Mouse (Mus musculus) limb, embryonic 12.5 days (tissue): ENCODE results near the gene Prmt2. TPM values are rescaled to one million over a fixed set of nuclear protein-coding genes. Genes with fewer than 3 reads are reported as not detected.

ENCODE experiments used
- ATAC-seq: fragments of 200-750 bp; cut with Nextera tagmentation; 2 replicates; pipeline ENCODE4 v1.8.0; 2017; ENCODE audit warnings: low read depth, moderate TSS enrichment; ENCODE audit not compliant: insufficient number of reproducible peaks, insufficient read depth, low FRiP score, low TSS enrichment
- H3K27ac ChIP-seq: fragments of 300-500 bp; sonication (generic); 2 replicates; pipeline ENCODE4 v1.5.1; 2016; ENCODE audit warnings: mild to moderate bottlenecking, moderate library complexity
- H3K27me3 ChIP-seq: fragments of 300-500 bp; sonication (generic); 2 replicates; pipeline ENCODE4 v1.6.1; 2016; ENCODE audit warnings: mild to moderate bottlenecking, moderate library complexity
- H3K36me3 ChIP-seq: fragments of 300-500 bp; sonication (generic); 2 replicates; pipeline ENCODE4 v1.6.1; 2016; ENCODE audit warnings: mild to moderate bottlenecking, moderate library complexity
- H3K4me1 ChIP-seq: fragments of 300-500 bp; sonication (generic); replicated peaks from 2 replicates; pipeline ENCODE4 v1.6.1; 2016
- H3K4me2 ChIP-seq: fragments of 300-500 bp; sonication (generic); 2 replicates; pipeline ENCODE4 v1.6.1; 2016; ENCODE audit warnings: mild to moderate bottlenecking, moderate library complexity
- H3K4me3 ChIP-seq: fragments of 300-500 bp; sonication (generic); replicated peaks from 2 replicates; pipeline ENCODE4 v1.5.1; 2016; ENCODE audit warnings: mild to moderate bottlenecking
- H3K9ac ChIP-seq: fragments of 300-500 bp; sonication (generic); replicated peaks from 2 replicates; pipeline ENCODE4 v1.6.1; 2016; ENCODE audit warnings: mild to moderate bottlenecking, moderate library complexity
- H3K9me3 ChIP-seq: fragments of 300-500 bp; sonication (generic); 2 replicates; pipeline ENCODE4 v1.6.1; 2016; ENCODE audit warnings: mild to moderate bottlenecking, moderate library complexity
- WGBS: fragments of 180-500 bp; shearing (Covaris S2); methylation state at CpG from one replicate; pipeline ENCODE4 v1.1.7; 2016; 5-methylcytosine and 5-hydroxymethylcytosine counted together
- polyA plus RNA-seq: library from polyadenylated mRNA; unstranded; fragments of >200 nt; fragmentation: Nextera tagmentation; extraction: Ambion mirVana; gene quantifications from 2 replicates; pipeline ENCODE4 v1.2.1, GENCODE M21; 2016

Gene Prmt2
- polyA plus RNA-seq, 1 experiment from 2014 or later: 45.3 TPM

DNA sequence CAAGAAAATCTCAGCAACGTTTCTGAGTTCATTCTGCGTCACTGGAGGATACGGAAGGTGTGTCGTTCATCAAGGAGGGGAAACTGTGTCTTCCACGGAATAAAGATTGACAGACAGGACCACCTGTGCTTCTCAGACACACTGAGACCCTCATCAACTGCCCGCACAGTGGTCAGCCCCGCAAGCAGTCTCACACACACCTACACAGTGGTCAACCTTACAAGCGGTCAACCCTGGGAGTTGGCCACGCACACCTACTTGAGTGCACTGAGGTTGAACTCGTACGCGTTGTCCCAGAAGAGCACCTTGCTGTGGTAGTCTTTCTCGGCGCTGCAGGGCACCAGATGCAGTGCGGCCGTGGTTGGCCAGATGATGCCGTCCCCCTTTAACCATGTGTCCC is 20.6 kb downstream of the Prmt2 start:
- no peaks in the 10 kb centered on the region for H3K4me1 ChIP-seq
- no peak overlapping the region for H3K9ac ChIP-seq
- ATAC-seq: no peak
- H3K36me3 ChIP-seq: peaks cover 94% of the 10 kb centered on the region
- H3K27me3 ChIP-seq: no peaks in the 10 kb centered on the region
- no peak overlapping the region for H3K27ac ChIP-seq
- 97% methylated on average over 17 of the region's 17 CpGs for WGBS
- no peak overlapping the region for H3K4me3 ChIP-seq
- peaks cover 18% of the 10 kb centered on the region for H3K9me3 ChIP-seq
- H3K4me2 ChIP-seq: no peak overlapping the region

DNA sequence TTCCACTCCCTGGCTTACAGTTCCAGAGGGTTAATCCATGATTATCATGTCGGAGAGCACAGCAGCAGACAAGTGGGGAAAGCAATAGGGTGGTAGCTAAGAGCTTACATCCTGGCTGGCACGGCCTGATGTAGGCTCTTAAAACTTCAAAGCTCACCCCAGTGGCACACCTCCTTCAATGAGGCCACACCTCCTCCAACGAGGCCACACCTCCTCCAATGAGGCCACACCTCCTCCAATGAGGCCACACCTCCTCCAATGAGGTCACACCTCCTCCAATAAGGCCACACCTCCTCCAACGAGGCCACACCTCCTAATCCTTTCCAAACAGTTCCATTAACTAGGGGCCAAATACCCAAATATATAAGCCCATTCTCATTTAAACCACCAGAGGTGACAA is 23.5 kb downstream of the Prmt2 start:
- no peaks in the 10 kb centered on the region for H3K27me3 ChIP-seq
- peaks cover 18% of the 10 kb centered on the region for H3K9me3 ChIP-seq
- no peak overlapping the region for H3K9ac ChIP-seq
- H3K4me1 ChIP-seq: no peaks in the 10 kb centered on the region
- no peak overlapping the region for H3K27ac ChIP-seq
- no peak overlapping the region for H3K4me3 ChIP-seq
- H3K4me2 ChIP-seq: no peak overlapping the region
- ATAC-seq: no peak
- WGBS: 86% methylated on average over 4 of the region's 4 CpGs
- H3K36me3 ChIP-seq: peaks cover 85% of the 10 kb centered on the region

DNA sequence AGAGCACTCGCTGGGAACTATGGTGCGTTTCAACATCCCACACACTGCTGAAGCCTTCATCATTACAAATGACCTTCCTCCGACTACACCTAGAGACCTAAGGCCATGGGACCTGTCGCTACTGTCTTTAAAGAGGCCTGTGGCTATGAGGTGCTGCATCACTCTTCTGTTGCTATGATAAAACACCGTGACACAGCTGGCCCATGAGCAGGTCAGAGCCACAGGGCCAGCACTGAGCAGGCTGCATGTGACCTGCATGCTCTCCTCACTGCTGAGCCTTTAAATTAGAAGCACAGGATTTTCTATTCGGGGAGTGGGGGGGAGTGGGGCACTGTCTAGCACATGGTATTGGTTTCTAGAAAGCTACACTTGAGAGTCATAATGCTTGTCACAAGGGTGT is 25.5 kb downstream of the Prmt2 start:
- Histone ChIP-seq H3K9ac (no peak overlapping the region), H3K9me3 (peaks cover 18% of the 10 kb centered on the region), H3K27ac (no peak overlapping the region), H3K27me3 (no peaks in the 10 kb centered on the region), H3K4me1 (no peaks in the 10 kb centered on the region), H3K4me2 (no peak overlapping the region), H3K36me3 (peaks cover 89% of the 10 kb centered on the region), H3K4me3 (no peak overlapping the region)
- ATAC-seq: no peak
- 86% methylated on average over 6 of the region's 6 CpGs for WGBS

DNA sequence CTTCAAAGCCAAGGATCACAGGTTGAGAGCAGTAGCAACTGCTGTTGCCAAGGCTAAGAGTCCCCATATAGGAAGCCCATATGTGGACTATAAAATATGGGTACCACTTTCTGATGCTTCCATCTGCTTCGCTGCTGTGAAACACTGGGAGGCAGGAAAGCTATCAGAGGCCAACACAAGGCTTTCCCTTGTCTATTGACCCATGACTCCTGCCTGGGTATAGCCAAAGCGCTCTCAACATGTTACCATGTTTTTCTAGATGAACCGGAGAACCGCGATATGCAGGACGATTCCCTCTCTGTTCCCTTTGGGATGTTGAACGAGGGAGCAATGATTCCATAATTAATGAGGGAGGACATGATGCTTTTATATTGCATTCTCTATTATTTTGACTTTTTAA is 26.9 kb downstream of the Prmt2 start:
- Histone ChIP-seq H3K36me3 (peaks cover 84% of the 10 kb centered on the region), H3K4me1 (no peaks in the 10 kb centered on the region), H3K9me3 (peaks cover 18% of the 10 kb centered on the region), H3K9ac (no peak overlapping the region), H3K4me2 (no peak overlapping the region), H3K27ac (no peak overlapping the region), H3K27me3 (no peaks in the 10 kb centered on the region), H3K4me3 (no peak overlapping the region)
- WGBS: 94% methylated on average over 7 of the region's 7 CpGs
- no peak for ATAC-seq

DNA sequence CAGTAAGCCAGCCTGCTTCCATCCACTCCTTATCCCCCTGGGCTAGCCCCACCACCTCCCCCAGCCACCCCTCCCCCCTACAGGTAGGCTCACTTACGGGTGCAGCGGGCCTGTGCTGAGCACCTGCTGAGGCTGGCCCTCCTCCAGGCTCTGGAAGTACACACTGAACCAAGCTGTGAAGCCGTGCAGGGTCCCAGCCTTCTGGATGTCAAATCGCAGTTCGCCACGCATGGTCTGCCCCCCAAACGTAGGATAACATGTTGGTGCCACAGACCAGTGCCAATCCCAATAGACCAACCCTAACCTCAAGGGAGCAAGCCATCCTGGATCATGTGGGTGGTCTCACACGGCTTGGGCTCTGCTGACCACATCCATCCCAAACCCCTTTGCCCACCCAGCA is 28.4 kb downstream of the Prmt2 start:
- H3K4me3 ChIP-seq: no peak overlapping the region
- H3K4me1 ChIP-seq: no peaks in the 10 kb centered on the region
- H3K9me3 ChIP-seq: peaks cover 2% of the 10 kb centered on the region
- H3K9ac ChIP-seq: no peak overlapping the region
- 90% methylated on average over 8 of the region's 8 CpGs for WGBS
- no peak overlapping the region for H3K4me2 ChIP-seq
- ATAC-seq: no peak
- H3K27ac ChIP-seq: no peak overlapping the region
- H3K36me3 ChIP-seq: peaks cover 69% of the 10 kb centered on the region
- H3K27me3 ChIP-seq: no peaks in the 10 kb centered on the region

DNA sequence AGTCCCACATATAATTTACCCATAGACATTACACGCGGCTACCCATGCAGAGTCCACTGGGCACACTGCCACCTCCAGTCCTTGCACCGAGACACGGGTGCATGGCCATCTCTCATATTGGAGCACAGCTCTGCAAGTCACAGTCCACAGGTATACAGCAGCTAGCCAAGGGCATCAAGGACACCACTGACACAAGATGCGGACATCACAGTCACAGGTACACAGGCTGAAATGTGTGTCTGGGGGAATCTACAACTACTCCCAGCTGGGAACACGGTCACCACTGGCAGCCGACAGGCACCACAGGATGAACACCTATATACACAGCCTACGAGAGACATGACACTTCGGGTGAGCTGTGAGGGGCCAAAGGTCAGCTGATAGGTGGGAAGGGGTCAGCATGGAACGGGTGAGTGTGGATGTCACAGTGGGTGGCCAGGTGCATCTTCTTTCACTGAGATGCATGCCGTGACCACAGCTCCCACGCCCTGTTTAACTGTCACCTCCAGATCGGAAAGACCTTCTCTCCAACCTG is 30.3 kb downstream of the Prmt2 start:
- no peaks in the 10 kb centered on the region for H3K4me1 ChIP-seq
- peaks cover 50% of the 10 kb centered on the region for H3K36me3 ChIP-seq
- no peak overlapping the region for H3K27ac ChIP-seq
- H3K9me3 ChIP-seq: no peaks in the 10 kb centered on the region
- H3K4me2 ChIP-seq: no peak overlapping the region
- 91% methylated on average over 13 of the region's 13 CpGs for WGBS
- no peak overlapping the region for H3K9ac ChIP-seq
- no peak for ATAC-seq
- no peak overlapping the region for H3K4me3 ChIP-seq
- H3K27me3 ChIP-seq: no peaks in the 10 kb centered on the region

DNA sequence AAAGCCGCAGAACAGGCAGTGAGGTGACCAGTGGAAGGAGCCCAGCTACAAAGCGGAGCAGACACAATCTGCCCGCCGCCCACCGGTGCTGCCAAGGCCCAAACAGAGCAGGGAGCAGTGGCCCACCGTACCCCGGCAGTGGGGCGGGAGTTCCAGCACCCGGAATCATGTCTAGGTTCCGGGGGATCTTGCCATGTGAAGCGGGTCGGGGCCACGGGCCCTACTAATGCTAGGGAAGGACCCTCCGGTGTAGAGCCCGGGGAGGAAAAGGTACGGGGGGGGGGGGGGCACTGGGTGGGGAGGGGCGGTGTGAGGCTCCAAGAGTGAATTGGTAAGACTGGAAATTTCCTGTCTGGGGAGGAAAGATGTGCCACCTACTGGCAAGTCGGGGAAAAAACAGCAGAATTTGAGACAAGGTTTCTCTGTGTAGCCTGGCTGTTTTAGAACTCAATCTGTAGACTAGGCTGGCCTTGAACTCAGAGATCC is 33.8 kb downstream of the Prmt2 start:
- Histone ChIP-seq H3K9me3 (no peaks in the 10 kb centered on the region), H3K27me3 (no peaks in the 10 kb centered on the region), H3K4me1 (no peaks in the 10 kb centered on the region), H3K4me2 (peak overlapping the region; percentile 57), H3K27ac (no peak overlapping the region), H3K9ac (peak overlapping the region; percentile 57), H3K4me3 (peak overlapping the region; percentile 40), H3K36me3 (peaks cover 24% of the 10 kb centered on the region)
- 19% methylated on average over 18 of the region's 18 CpGs for WGBS
- 0 out of 2 replicates have a peak, but pooled peaks have one; percentile 38 for ATAC-seq

DNA sequence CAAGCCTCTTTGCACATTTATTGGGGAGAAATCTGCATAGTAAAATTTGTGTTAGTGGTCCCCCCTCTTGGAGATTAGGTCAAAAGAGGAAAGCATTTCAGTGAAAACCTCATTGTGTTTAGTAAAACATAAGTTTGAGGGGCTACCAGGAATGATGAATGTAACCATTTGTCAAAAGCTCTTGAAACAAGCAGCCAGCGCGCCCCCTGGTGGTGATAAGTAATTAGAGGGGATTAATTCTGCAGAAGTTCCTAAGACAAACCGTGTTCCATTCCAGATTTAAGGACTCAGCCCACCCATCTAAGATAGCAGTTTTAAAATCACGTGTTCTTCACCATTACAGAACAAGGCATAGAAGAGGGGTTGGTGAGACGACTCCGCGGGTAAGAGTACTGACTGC is 35.7 kb downstream of the Prmt2 start:
- ATAC-seq: no peak
- Histone ChIP-seq H3K27ac (no peak overlapping the region), H3K27me3 (no peaks in the 10 kb centered on the region), H3K4me2 (no peak overlapping the region), H3K4me1 (no peaks in the 10 kb centered on the region), H3K9ac (no peak overlapping the region), H3K9me3 (no peaks in the 10 kb centered on the region), H3K36me3 (peaks cover 7% of the 10 kb centered on the region), H3K4me3 (no peak overlapping the region)
- 16% methylated on average over 7 of the region's 7 CpGs for WGBS

DNA sequence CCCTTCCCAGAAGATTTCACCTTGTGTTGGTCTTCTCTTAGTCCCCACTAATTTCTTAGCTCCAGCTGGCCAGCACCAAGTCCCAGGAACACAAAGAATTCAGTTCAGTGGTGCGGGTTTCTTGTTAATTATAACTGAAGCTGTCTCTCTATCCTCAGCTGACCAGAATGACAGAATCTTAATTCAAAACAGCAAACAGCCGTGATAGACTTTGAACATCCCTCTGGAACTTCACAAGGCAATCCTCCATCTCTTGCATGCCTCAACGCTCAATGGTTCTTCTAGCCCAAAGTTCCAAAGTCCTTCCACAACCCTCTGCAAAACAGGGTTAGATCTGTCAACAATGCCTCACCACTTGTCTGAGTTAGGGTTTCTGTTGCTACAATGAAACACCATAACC is 36.2 kb downstream of the Prmt2 start:
- no peak overlapping the region for H3K27ac ChIP-seq
- no peaks in the 10 kb centered on the region for H3K4me1 ChIP-seq
- H3K9me3 ChIP-seq: no peaks in the 10 kb centered on the region
- ATAC-seq: no peak
- 85% methylated on average over 3 of the region's 3 CpGs for WGBS
- no peak overlapping the region for H3K9ac ChIP-seq
- H3K36me3 ChIP-seq: peaks cover 1% of the 10 kb centered on the region
- H3K4me3 ChIP-seq: no peak overlapping the region
- H3K4me2 ChIP-seq: no peak overlapping the region
- H3K27me3 ChIP-seq: no peaks in the 10 kb centered on the region

DNA sequence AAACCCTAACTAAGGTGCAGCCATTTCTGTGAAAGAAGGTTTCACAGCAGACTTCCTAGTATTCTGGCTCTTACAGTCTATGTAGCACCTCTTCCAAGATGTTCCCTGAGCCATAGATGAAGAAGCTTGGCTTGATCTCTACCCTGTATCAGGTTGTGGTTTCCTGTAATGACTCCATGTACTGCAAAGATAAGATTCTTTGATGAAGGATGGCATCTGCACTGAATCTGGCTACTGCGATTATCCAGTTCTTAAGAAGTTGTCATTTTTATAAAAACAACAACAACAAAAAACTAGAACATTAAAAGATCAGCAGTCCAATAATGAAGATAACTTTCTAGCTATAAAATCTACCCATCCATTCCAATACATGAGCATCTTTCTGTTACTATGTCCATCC is 49.7 kb downstream of the Prmt2 start:
- Histone ChIP-seq H3K27me3 (no peaks in the 10 kb centered on the region), H3K4me3 (no peak overlapping the region), H3K4me1 (no peaks in the 10 kb centered on the region), H3K9ac (no peak overlapping the region), H3K4me2 (no peak overlapping the region), H3K9me3 (no peaks in the 10 kb centered on the region), H3K36me3 (no peaks in the 10 kb centered on the region), H3K27ac (no peak overlapping the region)
- 89% methylated on average over 1 of the region's 1 CpGs for WGBS
- ATAC-seq: no peak

DNA sequence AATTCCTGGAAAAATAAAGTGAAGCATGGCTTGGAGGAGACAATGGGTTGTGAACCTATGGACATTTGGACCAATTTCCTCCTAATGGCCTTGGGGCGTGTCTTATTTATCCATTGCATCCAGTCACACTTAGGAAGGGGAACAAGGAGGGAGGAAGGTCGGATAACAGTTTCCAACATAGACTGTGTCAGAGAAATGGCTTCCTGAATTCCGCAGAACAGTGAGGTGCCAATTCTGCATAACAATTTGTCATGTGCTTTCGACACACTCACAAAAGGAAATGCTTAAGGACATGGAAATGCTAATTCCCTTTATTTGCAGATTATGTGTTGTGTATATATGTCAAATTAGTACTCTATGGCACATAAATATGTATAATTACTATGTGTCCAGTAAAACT is 52.4 kb downstream of the Prmt2 start:
- H3K9me3 ChIP-seq: no peaks in the 10 kb centered on the region
- no peak for ATAC-seq
- WGBS: 86% methylated on average over 4 of the region's 4 CpGs
- H3K36me3 ChIP-seq: no peaks in the 10 kb centered on the region
- no peaks in the 10 kb centered on the region for H3K27me3 ChIP-seq
- H3K4me2 ChIP-seq: no peak overlapping the region
- no peak overlapping the region for H3K4me3 ChIP-seq
- no peaks in the 10 kb centered on the region for H3K4me1 ChIP-seq
- H3K9ac ChIP-seq: no peak overlapping the region
- no peak overlapping the region for H3K27ac ChIP-seq

DNA sequence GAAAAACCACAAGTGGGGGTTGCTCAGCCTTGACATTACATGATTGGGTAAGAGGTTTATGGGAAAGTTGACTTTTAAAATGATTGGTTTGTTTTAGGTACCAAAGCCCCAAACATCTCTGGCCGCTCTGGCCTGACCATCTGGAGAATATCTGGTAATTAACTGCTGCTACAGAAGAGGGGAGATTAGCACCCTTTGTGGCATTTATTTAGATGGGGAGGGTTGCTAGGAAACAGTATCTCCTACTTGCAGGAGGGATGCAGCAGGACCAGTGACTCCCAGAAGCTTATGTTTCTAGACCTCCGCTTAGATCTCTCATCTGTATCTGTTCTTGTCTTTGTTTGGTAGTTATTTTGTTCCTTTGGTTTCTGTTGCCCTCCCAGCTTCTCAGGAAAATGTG is 62.8 kb downstream of the Prmt2 start:
- no peak for ATAC-seq

More for the DNA sequence above, 62.8 kb downstream of the Prmt2 start:
- Histone ChIP-seq H3K27ac (no peak overlapping the region), H3K4me1 (no peaks in the 10 kb centered on the region), H3K36me3 (no peaks in the 10 kb centered on the region), H3K4me3 (no peak overlapping the region), H3K9ac (no peak overlapping the region), H3K9me3 (no peaks in the 10 kb centered on the region), H3K27me3 (no peaks in the 10 kb centered on the region), H3K4me2 (no peak overlapping the region)
- 44% methylated on average over 2 of the region's 2 CpGs for WGBS
